Mouse (Mus musculus) midbrain, embryonic 16.5 days (tissue): ENCODE data around the gene Pdzd3. TPM values are rescaled to one million over a fixed set of nuclear protein-coding genes. Genes with fewer than 3 reads are reported as not detected.

Experiments used
- ATAC-seq: fragments of 200-750 bp; cut with Nextera tagmentation; 2 replicates; pipeline ENCODE4 v1.8.0; 2017; ENCODE audit warnings: moderate TSS enrichment
- H3K27ac ChIP-seq: fragments of 300-500 bp; sonication (generic); 2 replicates; pipeline ENCODE4 v1.5.1; 2014; ENCODE audit warnings: mild to moderate bottlenecking, low read length, mixed read lengths
- H3K27me3 ChIP-seq: fragments of 300-500 bp; sonication (generic); 2 replicates; pipeline ENCODE4 v1.6.1; 2014; ENCODE audit warnings: low read depth, low read length, mixed read lengths; ENCODE audit not compliant: control insufficient read depth, insufficient read depth
- H3K36me3 ChIP-seq: fragments of 300-500 bp; sonication (generic); 2 replicates; pipeline ENCODE4 v1.6.1; 2014; ENCODE audit warnings: mild to moderate bottlenecking, low read length, moderate library complexity, mixed read lengths; ENCODE audit not compliant: control insufficient read depth, insufficient read depth
- H3K4me1 ChIP-seq: fragments of 300-500 bp; sonication (generic); 2 replicates; pipeline ENCODE4 v1.6.1; 2014; ENCODE audit warnings: mild to moderate bottlenecking, low read length, mixed read lengths; ENCODE audit not compliant: control insufficient read depth, insufficient read depth
- H3K4me2 ChIP-seq: fragments of 300-500 bp; sonication (generic); 2 replicates; pipeline ENCODE4 v1.6.1; 2014; ENCODE audit warnings: mild to moderate bottlenecking, low read length, mixed read lengths
- H3K4me3 ChIP-seq: fragments of 300-500 bp; sonication (generic); 2 replicates; pipeline ENCODE4 v1.5.1; 2014; ENCODE audit warnings: low read depth, mild to moderate bottlenecking, low read length, moderate library complexity, mixed read lengths
- H3K9ac ChIP-seq: fragments of 300-500 bp; sonication (generic); 2 replicates; pipeline ENCODE4 v1.6.1; 2014; ENCODE audit warnings: low read depth, low read length, mixed read lengths
- H3K9me3 ChIP-seq: fragments of 300-500 bp; sonication (generic); replicated peaks from 2 replicates; pipeline ENCODE4 v1.6.1; 2014; ENCODE audit warnings: mild to moderate bottlenecking, low read length, mixed read lengths; ENCODE audit not compliant: control insufficient read depth, poor library complexity, severe bottlenecking
- WGBS: fragments of 180-500 bp; shearing (Covaris S2); extraction: QIAGEN DNeasy Blood & Tissue Kit; methylation state at CpG from one replicate; pipeline ENCODE4 v1.1.7; 2014; 5-methylcytosine and 5-hydroxymethylcytosine counted together
- polyA plus RNA-seq: library from polyadenylated mRNA; unstranded; fragments of >200 nt; fragmentation: Nextera tagmentation; extraction: Ambion mirVana; gene quantifications from 2 replicates; pipeline ENCODE4 v1.2.1, GENCODE M21; 2015

Pdzd3 gene
- polyA plus RNA-seq, 1 experiment from 2014 or later: 0.72 TPM

- Histone ChIP-seq H3K36me3 (peaks cover 28% of the 10 kb centered on the region; the same call in 1 of the 2 replicates), H3K4me3 (no peak overlapping the region), H3K9me3 (no peaks in the 10 kb centered on the region), H3K4me1 (peaks cover 17% of the 10 kb centered on the region), H3K4me2 (no peak overlapping the region), H3K27ac (no peak overlapping the region), H3K27me3 (no peaks in the 10 kb centered on the region), H3K9ac (no peak overlapping the region)
- ATAC-seq: no peak
- 78% methylated on average over 5 of the region's 5 CpGs for WGBS
Observed at GRCm38 (mm10) chr9:44283183-44283582, 31.9 kb upstream of the Pdzd3 start.

GRCm38 (mm10) chr9:44269973-44270372, 18.7 kb upstream of the Pdzd3 start:
- no peak overlapping the region for H3K9ac ChIP-seq
- H3K36me3 ChIP-seq: peaks cover 10% of the 10 kb centered on the region; the same call in 1 of the 2 replicates
- H3K4me2 ChIP-seq: no peak overlapping the region
- H3K9me3 ChIP-seq: no peaks in the 10 kb centered on the region
- no peak overlapping the region for H3K27ac ChIP-seq
- H3K4me1 ChIP-seq: peaks cover 12% of the 10 kb centered on the region
- no peak for ATAC-seq
- no peaks in the 10 kb centered on the region for H3K27me3 ChIP-seq
- H3K4me3 ChIP-seq: no peak overlapping the region
- 85% methylated on average over 4 of the region's 4 CpGs for WGBS

- no peak for ATAC-seq
- Histone ChIP-seq H3K27ac (no peak overlapping the region), H3K9me3 (no peaks in the 10 kb centered on the region), H3K4me3 (no peak overlapping the region), H3K4me1 (peaks cover 21% of the 10 kb centered on the region), H3K36me3 (peaks cover 4% of the 10 kb centered on the region; the same call in 1 of the 2 replicates), H3K9ac (no peak overlapping the region), H3K27me3 (no peaks in the 10 kb centered on the region), H3K4me2 (no peak overlapping the region)
- WGBS: 84% methylated on average over 3 of the region's 3 CpGs
Observed at GRCm38 (mm10) chr9:44269077-44269476, 17.8 kb upstream of the Pdzd3 start.

GRCm38 (mm10) chr9:44268432-44268831, 17.2 kb upstream of the Pdzd3 start, which contains the start of gene Nlrx1:
Gene Nlrx1, minus strand, starts transcription at chr9:44268599.
- H3K9ac ChIP-seq: peak within 1 kb of the TSS; percentile 47
- H3K4me3 ChIP-seq: peak within 1 kb of the TSS; percentile 24
- H3K4me1 ChIP-seq: peaks cover 22% of the 10 kb centered on the region
- H3K9me3 ChIP-seq: no peaks in the 10 kb centered on the region
- ATAC-seq: no peak
- peak within 1 kb of the TSS; percentile 64 for H3K27ac ChIP-seq
- H3K27me3 ChIP-seq: no peaks in the 10 kb centered on the region
- H3K4me2 ChIP-seq: peak within 1 kb of the TSS; percentile 47
- 0 out of 2 replicates have a peak, but pooled peaks cover 2% of the 10 kb centered on the region for H3K36me3 ChIP-seq
- WGBS: 81% methylated on average over 6 of the region's 6 CpGs

- Histone ChIP-seq H3K4me1 (peaks cover 22% of the 10 kb centered on the region), H3K9me3 (no peaks in the 10 kb centered on the region), H3K36me3 (no peaks in the 10 kb centered on the region), H3K4me2 (peak overlapping the region; percentile 47), H3K9ac (peak overlapping the region; percentile 47), H3K4me3 (peak overlapping the region; percentile 24), H3K27ac (peak overlapping the region; percentile 64), H3K27me3 (no peaks in the 10 kb centered on the region)
- peak; percentile 62 for ATAC-seq
- 8% methylated on average over 27 of the region's 28 CpGs for WGBS
Observed at GRCm38 (mm10) chr9:44268027-44268360, 16.7 kb upstream of the Pdzd3 start.

GRCm38 (mm10) chr9:44267319-44268026, 16.2 kb upstream of the Pdzd3 start:
- WGBS: 4% methylated on average over 21 of the region's 23 CpGs

GRCm38 (mm10) chr9:44266478-44267226, 15.4 kb upstream of the Pdzd3 start:
- 40% methylated on average over 8 of the region's 8 CpGs for WGBS
- ATAC-seq: 0 out of 2 replicates have a peak, but pooled peaks have one; percentile 29

More at GRCm38 (mm10) chr9:44267319-44268026, 16.2 kb upstream of the Pdzd3 start:
- no peaks in the 10 kb centered on the region for H3K9me3 ChIP-seq
- peak overlapping the region; percentile 47 for H3K4me2 ChIP-seq
- peak overlapping the region; percentile 64 for H3K27ac ChIP-seq
- ATAC-seq: peak; percentile 3; the same call in 1 of the 2 replicates
- peak overlapping the region; percentile 24 for H3K4me3 ChIP-seq
- peaks cover 22% of the 10 kb centered on the region for H3K4me1 ChIP-seq
- peak overlapping the region; percentile 47 for H3K9ac ChIP-seq
- H3K27me3 ChIP-seq: no peaks in the 10 kb centered on the region
- H3K36me3 ChIP-seq: no peaks in the 10 kb centered on the region

GRCm38 (mm10) chr9:44261388-44261787, 10.1 kb upstream of the Pdzd3 start:
- no peaks in the 10 kb centered on the region for H3K36me3 ChIP-seq
- no peaks in the 10 kb centered on the region for H3K27me3 ChIP-seq
- no peak overlapping the region for H3K4me2 ChIP-seq
- no peak for ATAC-seq
- 86% methylated on average over 14 of the region's 14 CpGs for WGBS
- H3K9ac ChIP-seq: 0 out of 2 replicates have a peak overlapping the region, but pooled peaks have one; percentile 10
- H3K4me1 ChIP-seq: peaks cover 15% of the 10 kb centered on the region
- no peak overlapping the region for H3K4me3 ChIP-seq
- H3K9me3 ChIP-seq: no peaks in the 10 kb centered on the region
- no peak overlapping the region for H3K27ac ChIP-seq

More at GRCm38 (mm10) chr9:44266478-44267226, 15.4 kb upstream of the Pdzd3 start:
- H3K9me3 ChIP-seq: no peaks in the 10 kb centered on the region
- no peak overlapping the region for H3K4me2 ChIP-seq
- peaks cover 22% of the 10 kb centered on the region for H3K4me1 ChIP-seq
- no peaks in the 10 kb centered on the region for H3K36me3 ChIP-seq
- peak overlapping the region; percentile 64 for H3K27ac ChIP-seq
- H3K4me3 ChIP-seq: no peak overlapping the region
- no peaks in the 10 kb centered on the region for H3K27me3 ChIP-seq
- peak overlapping the region; percentile 27; the same call in 1 of the 2 replicates for H3K9ac ChIP-seq

GRCm38 (mm10) chr9:44259014-44259413, 7.7 kb upstream of the Pdzd3 start:
- Histone ChIP-seq H3K4me2 (no peak overlapping the region), H3K27ac (no peak overlapping the region), H3K9ac (no peak overlapping the region), H3K27me3 (no peaks in the 10 kb centered on the region), H3K36me3 (no peaks in the 10 kb centered on the region), H3K9me3 (no peaks in the 10 kb centered on the region), H3K4me1 (peaks cover 21% of the 10 kb centered on the region), H3K4me3 (no peak overlapping the region)
- ATAC-seq: no peak
- 75% methylated on average over 10 of the region's 10 CpGs for WGBS
